Mouse (Mus musculus): ENCODE data around the gene Lrrc28.

GRCm38 (mm10) chr7:67617646-67618045, 27.4 kb downstream of the Lrrc28 start:
- TF ChIP-seq EP300 (IDR thresholded peaks at IDR 0.05; ENCODE audit: low read depth) (no peak), CTCF (IDR thresholded peaks at IDR 0.05; ENCODE audit: low read depth) (no peak)

Data from liver, embryonic 14.5 days (tissue).